Mouse (Mus musculus): ENCODE measurements around the gene Ano1. TPM values are rescaled to one million over a fixed set of nuclear protein-coding genes. Genes with fewer than 3 reads are reported as not detected.

Gene Ano1
- total RNA-seq, 1 experiment, result 9.1 TPM

DNA sequence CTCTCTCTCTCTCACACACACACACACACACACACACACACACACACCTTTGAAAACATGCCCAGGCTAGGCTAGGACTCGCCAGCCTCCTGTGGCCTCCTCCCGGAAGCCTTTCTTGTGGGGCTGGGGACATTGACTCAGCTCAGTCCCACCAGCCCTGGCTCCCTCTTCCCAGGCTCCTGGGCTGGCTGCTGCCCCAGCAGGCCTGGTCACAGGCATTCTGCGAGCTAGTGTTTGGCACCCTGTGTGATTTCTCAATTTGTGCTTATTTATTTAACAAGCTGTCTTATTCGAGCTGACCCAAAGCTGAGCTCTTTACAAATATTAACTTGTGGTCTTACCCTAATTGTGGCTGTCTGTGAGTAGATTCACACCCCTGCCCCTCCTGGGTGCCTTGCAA is 66.8 kb downstream of the Ano1 start:
- no peaks in the 10 kb centered on the region for H3K36me3 ChIP-seq (ENCODE audit: control insufficient read depth, insufficient read depth, low read length, poor library complexity, severe bottlenecking)
- H3K9me3 ChIP-seq (ENCODE audit: control insufficient read depth, insufficient read depth, low read depth, low read length), result no peaks in the 10 kb centered on the region
- in situ Hi-C loops (cut with MboI; ENCODE audit: low sequenced_read_pairs in 2 of 2, unreplicated experiment in 2 of 2), result no loop called here
- DNase-seq (ENCODE audit: low read depth, low spot score), result no peak
- no peak for TF ChIP-seq HCFC1 (IDR thresholded peaks at IDR 0.05; ENCODE audit: borderline replicate concordance, insufficient read depth, low read length)
- TF ChIP-seq CHD2 (IDR thresholded peaks at IDR 0.05; ENCODE audit: low read depth, low read length), result no peak
- TF ChIP-seq MAFK (IDR thresholded peaks at IDR 0.05; ENCODE audit: insufficient read depth, low read depth, low read length), result no peak
- TF ChIP-seq ZNF384 (IDR thresholded peaks at IDR 0.05; ENCODE audit: low read depth, low read length), result no peak
- H3K4me3 ChIP-seq (ENCODE audit: insufficient read depth in 1 of 2, low read depth in 1 of 2, low read length in 2 of 2, poor library complexity in 1 of 2, severe bottlenecking in 1 of 2), result no peak overlapping the region
- no peak overlapping the region for H3K27ac ChIP-seq (ENCODE audit: insufficient read depth, low read depth, low read length, poor library complexity, severe bottlenecking)
- no peaks in the 10 kb centered on the region for H3K4me1 ChIP-seq (ENCODE audit: control insufficient read depth in 2 of 2, insufficient read depth in 2 of 2, low read length in 2 of 2, poor library complexity in 1 of 2)
- H3K9ac ChIP-seq (ENCODE audit: insufficient read depth, low read depth, low read length, poor library complexity, severe bottlenecking), result no peak overlapping the region

DNA sequence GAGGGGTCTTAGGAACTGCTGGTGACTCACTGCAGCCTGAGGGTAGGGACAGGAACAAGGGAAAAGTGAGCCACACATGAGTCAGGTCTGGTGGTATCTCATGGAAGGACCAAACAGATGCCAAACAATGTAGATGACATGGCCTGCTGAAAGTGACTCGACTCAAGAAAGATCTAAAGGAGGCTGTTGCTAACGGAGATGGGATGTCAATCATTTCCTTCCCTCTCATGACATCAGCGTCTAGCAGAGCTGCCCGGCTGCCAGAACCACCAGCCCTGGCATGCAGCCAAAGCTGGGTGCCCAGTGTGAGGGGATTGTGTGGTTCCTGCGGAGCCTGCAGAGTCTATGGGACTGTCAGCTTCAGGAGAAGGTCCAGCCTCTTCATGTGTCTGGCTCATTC is 67.3 kb downstream of the Ano1 start:
- no peak overlapping the region for H3K4me3 ChIP-seq (ENCODE audit: insufficient read depth in 1 of 2, low read depth in 1 of 2, low read length in 2 of 2, poor library complexity in 1 of 2, severe bottlenecking in 1 of 2)
- DNase-seq (ENCODE audit: low read depth, low spot score), result no peak
- no peak overlapping the region for H3K27ac ChIP-seq (ENCODE audit: insufficient read depth, low read depth, low read length, poor library complexity, severe bottlenecking)
- H3K36me3 ChIP-seq (ENCODE audit: control insufficient read depth, insufficient read depth, low read length, poor library complexity, severe bottlenecking), result no peaks in the 10 kb centered on the region
- no peak for TF ChIP-seq MAFK (IDR thresholded peaks at IDR 0.05; ENCODE audit: insufficient read depth, low read depth, low read length)
- no peak for TF ChIP-seq ZC3H11A (IDR thresholded peaks at IDR 0.05; ENCODE audit: borderline replicate concordance, low read depth, low read length)
- TF ChIP-seq ZNF384 (IDR thresholded peaks at IDR 0.05; ENCODE audit: low read depth, low read length), result no peak
- TF ChIP-seq HCFC1 (IDR thresholded peaks at IDR 0.05; ENCODE audit: borderline replicate concordance, insufficient read depth, low read length), result no peak
- TF ChIP-seq CHD2 (IDR thresholded peaks at IDR 0.05; ENCODE audit: low read depth, low read length), result no peak
- in situ Hi-C loops (cut with MboI; ENCODE audit: low sequenced_read_pairs in 2 of 2, unreplicated experiment in 2 of 2), result no loop called here
- H3K4me1 ChIP-seq (ENCODE audit: control insufficient read depth in 2 of 2, insufficient read depth in 2 of 2, low read length in 2 of 2, poor library complexity in 1 of 2), result no peaks in the 10 kb centered on the region
- no peak overlapping the region for H3K9ac ChIP-seq (ENCODE audit: insufficient read depth, low read depth, low read length, poor library complexity, severe bottlenecking)
- H3K9me3 ChIP-seq (ENCODE audit: control insufficient read depth, insufficient read depth, low read depth, low read length), result no peaks in the 10 kb centered on the region

DNA sequence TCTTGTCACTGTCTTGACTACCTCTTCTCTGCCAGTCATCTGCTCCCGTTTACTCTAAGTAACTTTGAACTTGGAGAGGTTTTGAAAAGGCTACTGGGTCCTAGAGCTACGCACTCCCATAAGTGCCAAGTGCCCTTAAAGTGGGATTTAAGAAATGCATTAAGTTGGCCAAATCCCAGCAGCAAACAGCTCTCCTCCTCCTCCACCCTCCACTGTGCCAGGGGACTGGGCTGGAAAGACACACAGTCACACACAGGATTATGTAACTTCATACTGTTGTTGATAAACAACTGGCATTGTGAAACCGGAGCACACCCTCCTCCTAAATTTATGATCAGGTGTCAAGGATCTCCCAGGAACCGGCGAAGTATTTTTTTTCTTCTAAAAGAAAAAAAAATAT is 71.7 kb downstream of the Ano1 start:
- peaks cover 0 to 2% of the 10 kb centered on the region in 2 experiments; a peak in 1 of 4 replicates for H3K4me1 ChIP-seq (ENCODE audit: control insufficient read depth in 2 of 2, insufficient read depth in 2 of 2, low read length in 2 of 2, poor library complexity in 1 of 2)
- H3K27ac ChIP-seq (ENCODE audit: insufficient read depth, low read depth, low read length, poor library complexity, severe bottlenecking), result no peak overlapping the region
- H3K9me3 ChIP-seq (ENCODE audit: control insufficient read depth, insufficient read depth, low read depth, low read length), result no peaks in the 10 kb centered on the region
- TF ChIP-seq CHD2 (IDR thresholded peaks at IDR 0.05; ENCODE audit: low read depth, low read length) (no peak), ZC3H11A (IDR thresholded peaks at IDR 0.05; ENCODE audit: borderline replicate concordance, low read depth, low read length) (no peak), ZNF384 (IDR thresholded peaks at IDR 0.05; ENCODE audit: low read depth, low read length) (no peak), MAFK (IDR thresholded peaks at IDR 0.05; ENCODE audit: insufficient read depth, low read depth, low read length) (no peak), HCFC1 (IDR thresholded peaks at IDR 0.05; ENCODE audit: borderline replicate concordance, insufficient read depth, low read length) (no peak)
- in situ Hi-C loops (cut with MboI; ENCODE audit: low sequenced_read_pairs in 2 of 2, unreplicated experiment in 2 of 2), result no loop called here
- H3K9ac ChIP-seq (ENCODE audit: insufficient read depth, low read depth, low read length, poor library complexity, severe bottlenecking), result no peak overlapping the region
- H3K36me3 ChIP-seq (ENCODE audit: control insufficient read depth, insufficient read depth, low read length, poor library complexity, severe bottlenecking), result no peaks in the 10 kb centered on the region
- no peak for DNase-seq (ENCODE audit: low read depth, low spot score)
- H3K4me3 ChIP-seq (ENCODE audit: insufficient read depth in 1 of 2, low read depth in 1 of 2, low read length in 2 of 2, poor library complexity in 1 of 2, severe bottlenecking in 1 of 2), result no peak overlapping the region

DNA sequence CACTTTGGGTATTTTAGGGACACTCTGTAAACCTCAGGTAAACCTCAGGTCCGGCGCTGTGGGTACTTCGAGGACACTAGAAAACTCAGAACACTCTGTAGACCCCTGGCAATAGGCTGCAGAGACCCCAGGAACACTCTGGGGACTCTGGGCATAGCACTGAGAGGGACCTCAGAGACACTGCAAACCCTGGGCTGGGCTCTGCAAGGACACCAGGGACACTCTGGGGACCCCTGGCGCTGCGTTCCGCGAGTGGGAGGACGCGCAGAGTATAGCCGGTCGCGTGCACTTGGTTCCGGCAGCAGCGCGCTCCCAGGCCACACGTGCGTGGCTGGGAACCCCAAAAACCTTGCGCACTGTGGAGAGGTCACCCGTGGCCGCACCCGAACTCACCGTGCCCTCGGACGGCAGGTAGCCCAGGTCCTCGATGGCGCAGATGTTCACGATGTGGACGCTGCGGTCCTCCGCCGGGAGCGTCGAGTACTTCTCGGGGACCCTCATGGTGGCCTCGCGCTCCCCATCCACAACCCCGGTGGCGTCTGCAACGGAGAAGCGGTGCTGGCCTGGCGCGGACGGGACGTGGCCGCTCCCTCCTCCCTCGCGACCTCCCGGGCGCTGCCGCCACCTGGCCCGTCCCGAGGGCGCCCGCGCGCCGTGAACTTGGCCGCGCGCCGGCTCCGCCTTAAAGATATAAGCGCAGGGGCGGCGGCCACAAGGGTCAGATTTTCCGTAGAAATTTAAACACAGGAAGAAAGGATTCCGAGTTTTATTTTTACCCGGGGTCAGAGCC is 73.3 kb downstream of the Ano1 start:
- peak overlapping the region; percentile 50; the same call in 1 of the 2 replicates for H3K9ac ChIP-seq (ENCODE audit: insufficient read depth, low read depth, low read length, poor library complexity, severe bottlenecking)
- DNase-seq (ENCODE audit: low read depth, low spot score), result no peak
- peak overlapping the region; percentile 42 to 63 for H3K4me3 ChIP-seq (ENCODE audit: insufficient read depth in 1 of 2, low read depth in 1 of 2, low read length in 2 of 2, poor library complexity in 1 of 2, severe bottlenecking in 1 of 2)
- peaks cover 0 to 2% of the 10 kb centered on the region in 2 experiments; a peak in 1 of 4 replicates for H3K4me1 ChIP-seq (ENCODE audit: control insufficient read depth in 2 of 2, insufficient read depth in 2 of 2, low read length in 2 of 2, poor library complexity in 1 of 2)
- no peak overlapping the region for H3K27ac ChIP-seq (ENCODE audit: insufficient read depth, low read depth, low read length, poor library complexity, severe bottlenecking)
- no peak for TF ChIP-seq MAFK (IDR thresholded peaks at IDR 0.05; ENCODE audit: insufficient read depth, low read depth, low read length)
- no peak for TF ChIP-seq HCFC1 (IDR thresholded peaks at IDR 0.05; ENCODE audit: borderline replicate concordance, insufficient read depth, low read length)
- no peak for TF ChIP-seq ZNF384 (IDR thresholded peaks at IDR 0.05; ENCODE audit: low read depth, low read length)
- TF ChIP-seq CHD2 (IDR thresholded peaks at IDR 0.05; ENCODE audit: low read depth, low read length), result no peak
- TF ChIP-seq ZC3H11A (IDR thresholded peaks at IDR 0.05; ENCODE audit: borderline replicate concordance, low read depth, low read length), result no peak
- H3K9me3 ChIP-seq (ENCODE audit: control insufficient read depth, insufficient read depth, low read depth, low read length), result no peaks in the 10 kb centered on the region
- in situ Hi-C loops (cut with MboI; ENCODE audit: low sequenced_read_pairs in 2 of 2, unreplicated experiment in 2 of 2), result no loop called here
- no peaks in the 10 kb centered on the region for H3K36me3 ChIP-seq (ENCODE audit: control insufficient read depth, insufficient read depth, low read length, poor library complexity, severe bottlenecking)
